Mouse (Mus musculus) adrenal gland, adult 18-20 months (tissue): Measurements from ENCODE around the gene Rbbp8nl. TPM values are rescaled to one million over a fixed set of nuclear protein-coding genes. Genes with fewer than 3 reads are reported as not detected.
A peak's percentile ranks its signal among the peaks of the same experiment; 100 is the strongest.

Experiments
- DNase-seq, 2 experiments: peaks; one replicate each; pipeline ENCODE4 v3.0.0; 2021 to 2022; ENCODE audit warnings: low spot score in 2 of 2
- microRNA-seq, 2 experiments: library from miRNA; unstranded; fragments of <30 nt; microRNA quantifications; one replicate each; pipeline ENCODE4 v1.2.0; 2021; ENCODE audit warnings: borderline number of aligned reads in 2 of 2
- total RNA-seq, 2 experiments: library from RNA; stranded (reverse); gene quantifications; 1 replicate in 1 of 2; 2 replicates in 1 of 2; pipeline ENCODE4 v1.2.3; 2021

Gene Rbbp8nl
- total RNA-seq, 2 experiments from 2014 or later, result not detected

DNA sequence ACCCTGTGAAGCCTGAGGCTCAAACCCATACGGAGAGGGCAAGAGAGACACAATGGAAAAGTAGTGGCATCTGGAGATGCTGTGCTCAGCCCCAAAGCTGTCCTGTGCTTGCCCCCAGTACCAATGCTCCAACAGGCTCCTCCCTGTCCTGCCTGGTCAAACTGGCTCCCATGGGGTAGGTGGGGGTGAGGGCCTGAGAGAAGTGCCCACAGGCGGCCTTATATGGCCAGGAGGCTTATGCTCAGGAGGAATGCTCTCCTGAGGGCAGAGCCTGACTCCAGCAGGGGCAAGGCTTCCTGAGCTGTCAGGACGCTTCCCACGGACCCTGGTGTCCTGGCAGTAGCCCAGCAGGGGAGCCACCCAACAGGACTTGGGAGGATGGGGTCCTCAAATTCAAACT lies 59.2 kb downstream of the Rbbp8nl start:
- DNase-seq, result no peak

DNA sequence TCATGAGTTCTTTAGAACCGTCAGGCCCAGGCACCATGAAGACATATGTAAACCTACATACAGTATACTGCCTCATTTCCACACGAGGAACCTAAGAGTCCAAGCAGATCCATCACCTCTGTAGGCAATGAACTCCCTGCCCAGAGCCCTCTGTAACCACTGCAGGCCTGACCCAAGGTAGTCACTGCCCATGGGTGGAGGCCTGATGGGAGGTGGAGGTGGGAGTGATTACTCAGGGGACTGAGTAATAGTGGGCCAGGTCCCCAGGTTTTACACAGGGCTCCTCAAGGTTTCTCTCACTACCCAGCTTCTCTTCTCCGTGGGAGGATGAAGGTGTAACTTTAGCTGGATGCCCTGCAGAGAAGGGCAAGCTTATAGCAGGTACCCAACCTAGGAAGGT lies 60.5 kb downstream of the Rbbp8nl start:
- DNase-seq, result no peak

DNA sequence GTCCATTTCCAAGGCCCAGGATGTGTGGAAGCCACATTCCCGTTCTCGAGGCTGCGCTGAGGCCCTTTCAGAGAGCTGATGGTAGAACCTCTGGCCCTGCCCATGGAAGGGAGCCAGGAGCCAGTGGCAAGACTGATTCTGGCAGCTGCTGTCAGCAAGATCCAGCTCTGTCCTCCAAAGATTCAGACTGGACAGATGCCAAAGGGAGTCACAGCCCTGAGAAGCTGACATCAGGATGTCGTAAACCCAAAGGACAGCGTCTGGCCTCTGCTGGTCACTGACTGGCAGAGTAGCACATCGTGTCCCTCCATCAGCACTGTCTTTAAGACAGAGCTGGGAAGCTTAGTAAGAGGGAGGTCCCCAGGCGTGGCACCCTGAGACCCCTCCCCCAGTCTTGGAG lies 61.1 kb downstream of the Rbbp8nl start:
- peak in 1 of 2 experiments; percentile 62 for DNase-seq

DNA sequence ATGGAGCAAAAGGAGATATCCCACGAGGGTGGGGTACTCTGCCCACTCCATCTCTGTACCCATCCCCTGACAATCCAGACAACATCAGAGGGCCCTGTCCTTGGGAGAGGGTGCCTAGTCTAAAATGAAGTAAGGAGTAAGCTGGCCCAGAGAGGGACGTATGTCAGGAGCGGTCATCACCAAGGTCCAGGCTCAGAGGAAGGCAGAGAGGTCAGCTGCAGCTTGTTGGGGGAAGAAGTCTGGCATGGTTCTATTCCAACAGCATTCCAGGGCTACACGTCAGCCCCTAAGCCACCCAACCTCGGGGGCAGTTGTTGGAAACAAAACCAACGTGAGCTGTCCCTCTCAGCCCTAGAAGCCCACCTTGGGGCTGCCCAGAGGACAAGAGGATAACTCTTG lies 61.6 kb downstream of the Rbbp8nl start:
- DNase-seq, result peak in 1 of 2 experiments; percentile 26

Small RNAs within 50 kb of the gene (microRNA-seq; reads per million reads assigned to microRNA genes)
- gene Mir3091, result 0 reads per million in 2 experiments

Other genes with a start within 250 kb of the Rbbp8nl start
- 100 to 1,000 TPM; 207 to 235 TPM for gene Psma7, start 247.4 kb downstream of the Rbbp8nl start, total RNA-seq
- gene Ss18l1, start 247.4 kb downstream of the Rbbp8nl start, total RNA-seq, result 10 to 100 TPM in 1 of 2 experiments, 1 to 10 TPM in 1; 4.9 to 13.5 TPM
- 10 to 100 TPM; 14.6 to 15.3 TPM for gene Mtg2, start 219.3 kb downstream of the Rbbp8nl start, total RNA-seq
- gene Hrh3, start 185.4 kb downstream of the Rbbp8nl start, total RNA-seq, result under 1 TPM in 1 of 2 experiments, not detected in 1; 0.10 TPM
- gene Osbpl2, start 170.6 kb downstream of the Rbbp8nl start, total RNA-seq, result 10 to 100 TPM; 36.9 to 37.5 TPM
- 100 to 1,000 TPM; 179 to 198 TPM for gene Adrm1, start 118.4 kb downstream of the Rbbp8nl start, total RNA-seq
- gene Lama5, start 64.0 kb downstream of the Rbbp8nl start, total RNA-seq, result 10 to 100 TPM; 31.5 to 61.3 TPM
- gene Rps21, start 32.5 kb downstream of the Rbbp8nl start, total RNA-seq, result 100 to 1,000 TPM; 777 to 810 TPM
- gene Cables2, start 16.4 kb downstream of the Rbbp8nl start, total RNA-seq, result 10 to 100 TPM; 12.1 to 15.6 TPM
- gene Gata5, start 44.8 kb upstream of the Rbbp8nl start, total RNA-seq, result under 1 TPM in 1 of 2 experiments, not detected in 1; 0.16 TPM
- 1 to 10 TPM; 1.9 to 2.7 TPM for gene Slco4a1, start 166.4 kb upstream of the Rbbp8nl start, total RNA-seq
- not detected for gene Ntsr1, start 210.1 kb upstream of the Rbbp8nl start, total RNA-seq